Mouse (Mus musculus) small intestine, adult 2 months (tissue): Measurements from ENCODE around the gene Cdk5r1. TPM values are rescaled to one million over a fixed set of nuclear protein-coding genes. Genes with fewer than 3 reads are reported as not detected.
A peak's percentile ranks its signal among the peaks of the same experiment; 100 is the strongest.

Experiments used
- H3K27ac ChIP-seq: fragments of 200-500 bp; 2 replicates; pipeline ENCODE4 v1.5.1; 2012; ENCODE audit warnings: low read depth, low read length, control low read depth, inconsistent platforms; ENCODE audit not compliant: insufficient read depth
- H3K27me3 ChIP-seq: fragments of 200-500 bp; 2 replicates; pipeline ENCODE4 v1.6.1; 2012; ENCODE audit warnings: mild to moderate bottlenecking, moderate library complexity, low read length, inconsistent platforms; ENCODE audit not compliant: control insufficient read depth, insufficient read depth
- H3K36me3 ChIP-seq: fragments of 200-500 bp; 2 replicates; pipeline ENCODE4 v1.6.1; 2012; ENCODE audit warnings: mild to moderate bottlenecking, low read length, control low read depth, inconsistent platforms; ENCODE audit not compliant: control insufficient read depth, insufficient read depth
- H3K4me1 ChIP-seq: fragments of 200-500 bp; 2 replicates; pipeline ENCODE4 v1.6.1; 2012; ENCODE audit warnings: low read length, inconsistent platforms, mixed read lengths; ENCODE audit not compliant: control insufficient read depth, insufficient read depth, insufficient read length
- H3K4me3 ChIP-seq: fragments of 200-500 bp; 2 replicates; pipeline ENCODE4 v1.5.1; 2012; ENCODE audit warnings: low read depth, mild to moderate bottlenecking, control low read depth, inconsistent platforms, low read length, moderate library complexity
- CTCF ChIP-seq: fragments of 200-500 bp; IDR thresholded peaks from 2 replicates; pipeline ENCODE4 v1.5.1; 2012; ENCODE audit warnings: low read depth, mild to moderate bottlenecking, control low read depth, inconsistent platforms, low read length, moderate library complexity, mixed read lengths; ENCODE audit not compliant: insufficient replicate concordance, insufficient read length; ENCODE audit errors: extremely low read depth
- POLR2A ChIP-seq: fragments of 200-500 bp; IDR thresholded peaks from 2 replicates; pipeline ENCODE4 v1.6.1; 2012; ENCODE audit warnings: low read depth, mild to moderate bottlenecking, control low read depth, inconsistent platforms, low read length, moderate library complexity
- WGBS: fragments of 180-500 bp; shearing (Covaris S2); methylation state at CpG from one replicate; pipeline ENCODE4 v1.1.7; 2018; 5-methylcytosine and 5-hydroxymethylcytosine counted together
- polyA plus RNA-seq: library from polyadenylated mRNA; depleted of rRNA; stranded (reverse); fragments of >200 nt; gene quantifications from 2 replicates; pipeline ENCODE4 v1.2.3, GENCODE M21; 2012

The Cdk5r1 gene
- polyA plus RNA-seq, 1 experiment = 0.51 TPM

GRCm38 (mm10) chr11:80506483-80506882, 29.7 kb downstream of the Cdk5r1 start:
- H3K27ac ChIP-seq = no peak overlapping the region
- H3K4me1 ChIP-seq = peaks cover 2% of the 10 kb centered on the region; the same call in 1 of the 2 replicates
- no peak overlapping the region for H3K4me3 ChIP-seq
- no peaks in the 10 kb centered on the region for H3K27me3 ChIP-seq
- TF ChIP-seq POLR2A (no peak), CTCF (no peak)
- peaks cover 3% of the 10 kb centered on the region; the same call in 1 of the 2 replicates for H3K36me3 ChIP-seq

- H3K4me1 ChIP-seq = peaks cover 2% of the 10 kb centered on the region; the same call in 1 of the 2 replicates
- TF ChIP-seq POLR2A (no peak), CTCF (no peak)
- peaks cover 5% of the 10 kb centered on the region for H3K36me3 ChIP-seq
- H3K4me3 ChIP-seq = no peak overlapping the region
- 82% methylated on average over 6 of the region's 6 CpGs for WGBS
- H3K27me3 ChIP-seq = no peaks in the 10 kb centered on the region
- peak overlapping the region; percentile 55; the same call in 1 of the 2 replicates for H3K27ac ChIP-seq
Observed at GRCm38 (mm10) chr11:80507791-80508190, 31.0 kb downstream of the Cdk5r1 start.

GRCm38 (mm10) chr11:80508361-80509175, 31.7 kb downstream of the Cdk5r1 start:
- H3K27ac ChIP-seq = peak overlapping the region; percentile 71
- TF ChIP-seq POLR2A = no peak
- no peak for TF ChIP-seq CTCF
- H3K4me1 ChIP-seq = peaks cover 2% of the 10 kb centered on the region; the same call in 1 of the 2 replicates
- H3K4me3 ChIP-seq = peak overlapping the region; percentile 32
- no peaks in the 10 kb centered on the region for H3K27me3 ChIP-seq
- peaks cover 7% of the 10 kb centered on the region for H3K36me3 ChIP-seq
- WGBS = 71% methylated on average over 19 of the region's 19 CpGs

GRCm38 (mm10) chr11:80509176-80509506, 32.3 kb downstream of the Cdk5r1 start:
- Histone ChIP-seq H3K27ac (peak overlapping the region; percentile 71), H3K27me3 (no peaks in the 10 kb centered on the region), H3K4me1 (peaks cover 2% of the 10 kb centered on the region; the same call in 1 of the 2 replicates), H3K4me3 (0 out of 2 replicates have a peak overlapping the region, but pooled peaks have one; percentile 32), H3K36me3 (peaks cover 7% of the 10 kb centered on the region)
- TF ChIP-seq CTCF (no peak), POLR2A (no peak)
- WGBS = 91% methylated on average over 5 of the region's 5 CpGs

GRCm38 (mm10) chr11:80510124-80510523, 33.3 kb downstream of the Cdk5r1 start:
- TF ChIP-seq POLR2A (no peak), CTCF (no peak)
- Histone ChIP-seq H3K4me3 (no peak overlapping the region), H3K27ac (no peak overlapping the region), H3K27me3 (no peaks in the 10 kb centered on the region), H3K36me3 (peaks cover 7% of the 10 kb centered on the region), H3K4me1 (peaks cover 2% of the 10 kb centered on the region; the same call in 1 of the 2 replicates)
- 91% methylated on average over 10 of the region's 10 CpGs for WGBS

- H3K36me3 ChIP-seq = peaks cover 8% of the 10 kb centered on the region
- peaks cover 2% of the 10 kb centered on the region; the same call in 1 of the 2 replicates for H3K4me1 ChIP-seq
- H3K4me3 ChIP-seq = no peak overlapping the region
- no peak for TF ChIP-seq CTCF
- TF ChIP-seq POLR2A = no peak
- WGBS = 82% methylated on average over 19 of the region's 19 CpGs
- H3K27ac ChIP-seq = no peak overlapping the region
- no peaks in the 10 kb centered on the region for H3K27me3 ChIP-seq
Observed at GRCm38 (mm10) chr11:80512313-80513056, 35.7 kb downstream of the Cdk5r1 start.

GRCm38 (mm10) chr11:80513796-80514195, 37.0 kb downstream of the Cdk5r1 start:
- peaks cover 9% of the 10 kb centered on the region for H3K36me3 ChIP-seq
- WGBS = 70% methylated on average over 7 of the region's 7 CpGs
- no peaks in the 10 kb centered on the region for H3K27me3 ChIP-seq
- TF ChIP-seq POLR2A (no peak), CTCF (no peak)
- H3K4me3 ChIP-seq = no peak overlapping the region
- H3K27ac ChIP-seq = no peak overlapping the region
- H3K4me1 ChIP-seq = no peaks in the 10 kb centered on the region
